Mouse (Mus musculus) heart, embryonic 15.5 days (tissue): ENCODE results near the gene Gm10945. TPM values are rescaled to one million over a fixed set of nuclear protein-coding genes. Genes with fewer than 3 reads are reported as not detected.

Source experiments
- ATAC-seq: fragments of 200-750 bp; cut with Nextera tagmentation; replicated peaks from 2 replicates; pipeline ENCODE4 v1.8.0; 2017; ENCODE audit warnings: low read depth, moderate TSS enrichment; ENCODE audit not compliant: insufficient number of reproducible peaks, insufficient read depth, low FRiP score
- H3K27ac ChIP-seq: fragments of 300-500 bp; sonication (generic); 2 replicates; pipeline ENCODE4 v1.5.1; 2015; ENCODE audit warnings: mild to moderate bottlenecking, inconsistent platforms
- H3K27me3 ChIP-seq: fragments of 300-500 bp; sonication (generic); 2 replicates; pipeline ENCODE4 v1.6.1; 2015; ENCODE audit warnings: inconsistent platforms
- H3K36me3 ChIP-seq: fragments of 300-500 bp; sonication (generic); 2 replicates; pipeline ENCODE4 v1.6.1; 2015; ENCODE audit warnings: mild to moderate bottlenecking, inconsistent platforms
- H3K4me1 ChIP-seq: fragments of 300-500 bp; sonication (generic); replicated peaks from 2 replicates; pipeline ENCODE4 v1.6.1; 2015; ENCODE audit warnings: inconsistent platforms
- H3K4me2 ChIP-seq: fragments of 300-500 bp; sonication (generic); 2 replicates; pipeline ENCODE4 v1.6.1; 2015; ENCODE audit warnings: inconsistent platforms, mild to moderate bottlenecking, moderate library complexity
- H3K4me3 ChIP-seq: fragments of 300-500 bp; sonication (generic); 2 replicates; pipeline ENCODE4 v1.5.1; 2015; ENCODE audit warnings: mild to moderate bottlenecking, inconsistent platforms
- H3K9ac ChIP-seq: fragments of 300-500 bp; sonication (generic); 2 replicates; pipeline ENCODE4 v1.6.1; 2015; ENCODE audit warnings: mild to moderate bottlenecking, inconsistent platforms
- H3K9me3 ChIP-seq: fragments of 300-500 bp; sonication (generic); replicated peaks from 2 replicates; pipeline ENCODE4 v1.6.1; 2016; ENCODE audit warnings: inconsistent platforms
- WGBS: fragments of 180-500 bp; shearing (Covaris S2); methylation state at CpG from one replicate; pipeline ENCODE4 v1.1.7; 2015; ENCODE audit warnings: mixed read lengths; 5-methylcytosine and 5-hydroxymethylcytosine counted together
- polyA plus RNA-seq: library from polyadenylated mRNA; unstranded; fragments of >200 nt; fragmentation: Nextera tagmentation; extraction: Ambion mirVana; gene quantifications from 2 replicates; pipeline ENCODE4 v1.2.1, GENCODE M21; 2015

Gm10945 gene
- not detected in 2 replicates for polyA plus RNA-seq

DNA sequence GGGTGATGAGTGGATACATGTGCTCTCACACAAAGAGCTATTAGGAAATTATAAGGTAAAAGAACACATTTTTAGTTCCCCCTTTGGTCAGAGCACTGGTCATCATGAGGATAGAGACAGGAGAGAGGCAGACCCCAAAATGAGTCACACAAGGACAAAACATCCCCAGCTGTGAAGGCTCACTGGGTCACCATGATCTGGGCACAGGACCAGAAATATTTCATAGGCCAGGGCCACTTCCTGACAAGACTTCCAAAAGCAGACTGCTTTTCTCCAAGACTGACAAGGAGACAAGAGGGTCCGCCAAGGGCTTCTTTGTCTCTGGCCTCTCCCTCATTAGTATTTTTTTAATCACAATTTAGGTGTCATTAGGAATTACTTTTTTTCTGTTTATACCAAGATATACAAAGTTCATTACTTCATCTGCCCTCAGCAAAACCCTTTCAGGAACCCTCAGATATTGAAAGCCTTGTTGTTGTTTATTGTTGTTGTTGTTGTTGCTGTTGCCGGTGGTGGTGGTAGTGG is at the start of gene Gm10945:
TSS of gene Gm10945 (minus strand) at position 475 of the 525 bp plus-strand sequence.
- WGBS: 78% methylated on average over 2 of the region's 2 CpGs
- Histone ChIP-seq H3K4me1 (no peaks in the 10 kb centered on the region), H3K4me2 (no peak within 1 kb of the TSS), H3K9me3 (no peaks in the 10 kb centered on the region), H3K27ac (no peak within 1 kb of the TSS), H3K4me3 (no peak within 1 kb of the TSS), H3K27me3 (no peaks in the 10 kb centered on the region), H3K9ac (no peak within 1 kb of the TSS), H3K36me3 (no peaks in the 10 kb centered on the region)
- ATAC-seq: no peak

DNA sequence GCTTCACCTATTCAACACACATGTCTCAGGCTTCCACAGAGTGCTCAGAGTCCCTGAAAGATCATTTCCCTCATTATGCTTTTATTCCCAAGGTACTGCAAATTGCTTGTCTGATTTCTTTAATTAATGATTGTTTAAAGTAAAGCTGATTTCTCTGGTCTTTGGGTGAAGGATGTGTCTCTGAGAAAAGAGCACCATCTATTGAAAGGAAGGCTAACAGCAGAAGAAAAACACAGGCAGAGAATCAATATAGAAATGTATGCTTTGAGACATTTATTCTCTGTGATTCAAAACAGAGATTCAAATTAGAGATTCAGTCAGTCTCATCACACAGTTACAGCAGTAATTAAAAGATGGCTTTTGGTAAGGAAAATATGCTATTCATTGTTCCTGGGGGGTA is 28.7 kb upstream of the Gm10945 start:
- no peaks in the 10 kb centered on the region for H3K9me3 ChIP-seq
- H3K27me3 ChIP-seq: peaks cover 7% of the 10 kb centered on the region
- no peaks in the 10 kb centered on the region for H3K36me3 ChIP-seq
- H3K4me2 ChIP-seq: no peak overlapping the region
- no peak for ATAC-seq
- H3K9ac ChIP-seq: no peak overlapping the region
- H3K4me1 ChIP-seq: no peaks in the 10 kb centered on the region
- H3K4me3 ChIP-seq: no peak overlapping the region
- H3K27ac ChIP-seq: no peak overlapping the region

DNA sequence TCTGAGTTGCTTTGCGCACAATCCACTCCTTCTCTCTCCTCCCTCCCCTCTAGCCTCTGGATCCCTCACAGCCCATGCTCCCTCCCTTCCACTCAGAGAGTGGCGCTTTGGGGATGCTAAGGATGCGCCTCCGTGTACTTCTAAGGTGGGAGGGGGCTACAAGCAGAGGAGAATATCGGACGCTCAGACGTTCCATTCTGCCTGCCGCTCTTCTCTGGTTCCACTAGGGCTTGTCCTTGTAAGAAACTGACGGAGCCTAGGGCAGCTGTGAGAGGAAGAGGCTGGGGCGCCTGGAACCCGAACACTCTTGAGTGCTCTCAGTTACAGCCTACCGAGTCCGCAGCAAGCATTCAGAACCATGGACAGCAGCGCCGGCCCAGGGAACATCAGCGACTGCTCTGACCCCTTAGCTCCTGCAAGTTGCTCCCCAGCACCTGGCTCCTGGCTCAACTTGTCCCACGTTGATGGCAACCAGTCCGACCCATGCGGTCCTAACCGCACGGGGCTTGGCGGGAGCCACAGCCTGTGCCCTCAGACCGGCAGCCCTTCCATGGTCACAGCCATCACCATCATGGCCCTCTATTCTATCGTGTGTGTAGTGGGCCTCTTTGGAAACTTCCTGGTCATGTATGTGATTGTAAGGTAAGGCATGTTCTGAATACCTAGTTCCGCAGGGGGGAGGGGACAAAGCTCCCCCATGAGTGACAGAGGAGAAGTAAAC is 27.1 kb upstream of the Gm10945 start:
- no peak overlapping the region for H3K27ac ChIP-seq
- WGBS: 4% methylated on average over 25 of the region's 25 CpGs
- H3K4me1 ChIP-seq: no peaks in the 10 kb centered on the region
- H3K4me2 ChIP-seq: no peak overlapping the region
- H3K27me3 ChIP-seq: peaks cover 7% of the 10 kb centered on the region
- no peak for ATAC-seq
- no peaks in the 10 kb centered on the region for H3K36me3 ChIP-seq
- H3K9me3 ChIP-seq: no peaks in the 10 kb centered on the region
- no peak overlapping the region for H3K4me3 ChIP-seq
- H3K9ac ChIP-seq: no peak overlapping the region

DNA sequence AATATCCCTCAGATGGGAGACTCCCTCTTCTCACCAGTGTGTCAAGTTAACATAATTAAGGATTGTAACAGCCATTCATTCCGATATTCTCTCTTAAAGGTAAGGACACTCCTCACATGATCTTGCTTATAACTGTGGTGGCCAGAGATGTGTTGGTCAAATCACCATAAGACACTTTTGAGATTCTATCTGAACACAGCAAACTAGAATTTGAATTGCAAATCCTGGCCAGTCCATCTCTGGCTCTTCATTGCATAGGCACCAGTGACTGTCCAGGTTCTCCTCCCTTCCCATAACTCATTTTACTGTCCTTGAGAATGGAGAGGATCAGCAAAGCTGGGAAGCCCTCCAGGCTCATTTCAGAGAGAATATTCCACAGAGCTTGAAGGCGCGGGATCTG is 3.4 kb downstream of the Gm10945 start, which contains the start of gene Oprm1:
TSS of gene Oprm1 (plus strand) at position 301 of the 400 bp plus-strand sequence.
- no peak within 1 kb of the TSS for H3K4me2 ChIP-seq
- H3K4me3 ChIP-seq: no peak within 1 kb of the TSS
- no peaks in the 10 kb centered on the region for H3K9me3 ChIP-seq
- no peak within 1 kb of the TSS for H3K9ac ChIP-seq
- H3K36me3 ChIP-seq: no peaks in the 10 kb centered on the region
- no peak for ATAC-seq
- no peak within 1 kb of the TSS for H3K27ac ChIP-seq
- 86% methylated on average over 3 of the region's 3 CpGs for WGBS
- H3K27me3 ChIP-seq: no peaks in the 10 kb centered on the region
- H3K4me1 ChIP-seq: no peaks in the 10 kb centered on the region

DNA sequence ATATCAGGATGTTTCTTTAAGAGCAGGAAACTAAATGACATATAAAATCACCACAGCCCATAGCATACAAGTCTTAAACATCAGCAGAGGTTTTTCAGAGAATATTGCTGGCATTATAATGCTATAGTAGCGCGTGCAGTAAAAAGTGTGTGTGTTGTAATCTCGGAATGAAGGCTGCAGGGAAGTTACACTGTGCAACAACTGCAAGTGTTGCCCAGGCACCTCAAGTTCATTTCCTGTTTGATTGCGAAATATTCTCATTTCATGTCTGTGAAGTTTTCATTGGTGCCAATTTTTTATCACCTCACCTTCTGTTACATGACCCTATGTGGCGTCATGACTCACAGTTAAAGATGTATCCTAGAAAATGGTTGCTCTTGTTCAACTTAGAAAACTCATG is 8.2 kb downstream of the Gm10945 start:
- Histone ChIP-seq H3K27ac (no peak overlapping the region), H3K9me3 (no peaks in the 10 kb centered on the region), H3K4me3 (no peak overlapping the region), H3K4me1 (no peaks in the 10 kb centered on the region), H3K4me2 (no peak overlapping the region), H3K36me3 (no peaks in the 10 kb centered on the region), H3K9ac (no peak overlapping the region), H3K27me3 (no peaks in the 10 kb centered on the region)
- 77% methylated on average over 5 of the region's 5 CpGs for WGBS
- no peak for ATAC-seq

DNA sequence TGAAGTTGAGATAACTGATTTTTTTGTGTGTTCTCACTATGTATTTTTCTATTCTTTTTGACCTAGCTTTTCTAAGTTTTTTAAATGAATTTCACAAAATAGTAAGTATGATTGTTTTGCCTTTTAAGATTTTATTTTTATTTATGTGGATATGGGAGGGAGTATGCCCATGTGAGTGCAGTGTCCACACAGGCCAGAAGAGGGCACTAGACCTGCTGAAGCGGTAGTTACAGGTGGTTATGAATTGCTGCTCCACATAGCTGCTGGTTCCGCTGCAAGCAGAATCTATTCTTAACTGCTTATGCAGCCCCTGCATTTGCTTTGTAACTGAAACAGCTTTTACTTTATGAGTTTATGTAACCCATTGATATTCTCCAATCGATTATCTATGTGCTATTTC is 33.1 kb downstream of the Gm10945 start:
- H3K27me3 ChIP-seq: no peaks in the 10 kb centered on the region
- no peak for ATAC-seq

DNA sequence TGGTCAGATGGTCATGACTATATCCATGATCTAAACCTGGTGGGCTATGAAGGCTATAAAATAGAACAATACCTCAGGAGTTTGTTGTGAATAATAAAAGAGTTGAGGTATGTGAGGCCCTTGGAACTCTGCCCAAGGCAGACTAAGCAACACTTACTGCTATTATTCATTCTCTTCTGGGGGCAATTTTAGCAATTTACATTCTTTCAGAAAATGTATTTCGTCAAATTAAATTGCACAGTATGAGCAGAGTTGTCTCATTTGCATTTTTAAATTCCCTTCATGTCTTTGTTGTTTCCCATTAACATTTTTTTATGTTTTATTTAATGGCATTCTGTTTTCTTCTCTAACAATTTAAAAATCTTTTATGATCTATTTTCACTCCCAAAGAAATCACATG is 37.8 kb downstream of the Gm10945 start:
- H3K4me2 ChIP-seq: no peak overlapping the region
- no peaks in the 10 kb centered on the region for H3K27me3 ChIP-seq
- no peak for ATAC-seq
- H3K4me1 ChIP-seq: no peaks in the 10 kb centered on the region
- H3K9ac ChIP-seq: no peak overlapping the region
- H3K27ac ChIP-seq: no peak overlapping the region
- no peaks in the 10 kb centered on the region for H3K36me3 ChIP-seq
- H3K4me3 ChIP-seq: no peak overlapping the region
- 54% methylated on average over 1 of the region's 1 CpGs for WGBS
- no peaks in the 10 kb centered on the region for H3K9me3 ChIP-seq

More for the DNA sequence above, 33.1 kb downstream of the Gm10945 start:
- Histone ChIP-seq H3K9ac (no peak overlapping the region), H3K4me3 (no peak overlapping the region), H3K4me2 (no peak overlapping the region), H3K36me3 (no peaks in the 10 kb centered on the region), H3K4me1 (no peaks in the 10 kb centered on the region), H3K27ac (no peak overlapping the region), H3K9me3 (no peaks in the 10 kb centered on the region)
- WGBS: 88% methylated on average over 3 of the region's 3 CpGs

DNA sequence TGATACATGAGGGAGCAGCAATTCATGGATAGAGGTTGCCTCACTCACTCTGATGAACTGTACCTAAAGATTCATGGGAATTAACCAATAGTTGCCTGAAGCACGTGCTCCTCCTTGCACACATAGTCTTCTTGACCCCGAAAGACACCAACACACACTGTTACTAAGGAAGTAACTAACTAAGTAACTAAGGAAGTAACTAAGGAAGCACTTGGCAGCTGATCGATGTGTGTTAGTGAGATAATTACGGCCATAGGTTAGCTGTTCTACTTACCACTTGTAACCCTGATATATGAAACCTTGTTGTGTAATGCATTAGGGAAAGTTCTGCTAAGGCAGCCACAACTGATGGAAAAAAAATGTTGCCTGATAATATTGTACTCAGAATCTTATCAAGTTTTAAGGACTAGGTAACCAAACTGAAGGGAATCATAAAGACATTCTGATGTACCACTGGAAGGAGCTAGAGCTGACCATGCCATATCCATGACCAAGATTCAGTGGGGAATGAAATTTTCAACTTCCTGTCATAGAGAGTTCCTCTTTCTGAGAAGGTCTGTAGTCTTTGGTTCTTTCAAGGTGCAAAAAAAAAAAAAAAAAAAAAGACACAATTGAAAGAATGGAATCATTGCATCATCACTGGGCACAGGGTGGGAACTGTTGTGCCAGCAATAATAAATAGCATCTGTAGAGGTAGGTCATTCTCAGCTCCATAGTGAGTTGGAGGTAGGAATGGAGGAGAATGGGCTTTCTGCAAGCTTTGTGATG is 44.2 kb downstream of the Gm10945 start:
- ATAC-seq: no peak
- Histone ChIP-seq H3K9me3 (no peaks in the 10 kb centered on the region), H3K4me2 (no peak overlapping the region), H3K4me1 (no peaks in the 10 kb centered on the region), H3K36me3 (no peaks in the 10 kb centered on the region), H3K27ac (no peak overlapping the region), H3K4me3 (no peak overlapping the region), H3K9ac (no peak overlapping the region), H3K27me3 (no peaks in the 10 kb centered on the region)
- 58% methylated on average over 4 of the region's 4 CpGs for WGBS

DNA sequence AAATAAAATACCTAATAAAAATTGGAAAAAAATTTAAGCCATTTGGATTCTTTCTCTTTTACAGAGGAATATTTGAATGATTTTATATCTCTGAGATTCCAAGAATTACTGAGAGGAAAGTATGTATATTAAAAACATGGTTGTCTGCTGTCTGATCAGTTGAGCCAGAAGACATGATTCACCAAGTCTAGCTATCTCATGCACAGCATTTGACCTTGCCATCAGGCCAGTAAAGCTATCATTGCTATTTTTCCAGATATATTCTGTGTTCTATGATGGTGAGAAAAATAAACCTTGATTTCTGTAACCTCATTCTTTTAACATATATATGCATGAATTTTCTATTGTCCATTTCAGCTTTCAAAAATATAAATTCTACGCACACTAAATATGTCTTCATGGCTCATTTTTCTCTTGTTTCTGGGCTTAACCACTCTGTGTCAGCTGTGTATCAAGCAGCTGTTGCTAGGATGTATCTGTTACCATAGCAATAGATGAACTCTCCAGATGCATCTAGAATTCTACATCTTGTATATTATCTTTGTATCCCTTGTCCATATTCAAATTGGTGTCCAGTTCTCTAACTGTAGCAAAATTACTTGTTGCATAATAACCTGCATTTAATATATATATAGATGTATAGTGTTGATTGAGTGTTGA is 56.2 kb downstream of the Gm10945 start:
- no peaks in the 10 kb centered on the region for H3K9me3 ChIP-seq
- H3K4me3 ChIP-seq: no peak overlapping the region
- ATAC-seq: no peak
- H3K4me2 ChIP-seq: no peak overlapping the region
- 76% methylated on average over 1 of the region's 1 CpGs for WGBS
- H3K27me3 ChIP-seq: no peaks in the 10 kb centered on the region
- no peaks in the 10 kb centered on the region for H3K36me3 ChIP-seq
- H3K27ac ChIP-seq: no peak overlapping the region
- H3K4me1 ChIP-seq: no peaks in the 10 kb centered on the region
- no peak overlapping the region for H3K9ac ChIP-seq

DNA sequence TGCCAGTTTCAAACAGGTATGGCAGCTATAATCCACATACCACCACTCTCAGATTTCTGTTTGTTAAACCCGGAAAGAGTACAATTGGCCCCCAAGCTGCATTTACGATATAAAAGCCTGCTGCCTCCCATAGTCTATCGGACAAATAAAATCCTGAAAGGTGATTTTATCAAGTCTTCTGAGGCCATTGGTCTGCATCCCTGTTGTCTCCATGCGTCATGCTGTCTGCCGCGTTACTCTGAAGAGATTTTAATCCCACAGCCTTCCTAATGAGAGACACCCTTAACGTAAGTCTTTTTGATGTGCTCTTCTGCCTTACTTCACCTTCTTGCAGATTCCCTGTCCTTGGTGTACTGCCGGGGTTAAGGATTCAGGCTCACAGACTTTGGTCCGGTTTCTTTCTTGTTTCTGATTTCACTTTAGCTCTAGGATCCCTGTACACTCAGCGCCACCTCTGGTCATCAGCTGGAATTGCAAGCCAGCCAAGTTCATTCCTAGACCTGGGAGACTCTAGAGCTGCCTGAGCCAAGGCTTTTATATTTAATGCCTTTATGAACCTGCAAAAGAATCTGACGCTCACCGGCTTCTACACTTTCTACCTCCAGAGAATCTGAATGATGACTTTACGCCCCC is 67.2 kb downstream of the Gm10945 start:
- H3K27me3 ChIP-seq: no peaks in the 10 kb centered on the region
- H3K9ac ChIP-seq: no peak overlapping the region
- H3K4me3 ChIP-seq: no peak overlapping the region; the same call in 1 of the 2 replicates
- no peaks in the 10 kb centered on the region for H3K4me1 ChIP-seq
- peak overlapping the region; percentile 33; the same call in 1 of the 2 replicates for H3K4me2 ChIP-seq
- no peaks in the 10 kb centered on the region for H3K9me3 ChIP-seq
- H3K36me3 ChIP-seq: no peaks in the 10 kb centered on the region
- no peak overlapping the region for H3K27ac ChIP-seq
- no peak for ATAC-seq
- WGBS: 50% methylated on average over 13 of the region's 13 CpGs
